Mouse (Mus musculus) intestine, postnatal 0 days (tissue): ENCODE measurements around the gene Ovca2. TPM values are rescaled to one million over a fixed set of nuclear protein-coding genes. Genes with fewer than 3 reads are reported as not detected.

ENCODE experiments used
- ATAC-seq: fragments of 200-750 bp; cut with Nextera tagmentation; 2 replicates; pipeline ENCODE4 v1.8.0; 2017; ENCODE audit warnings: mild to moderate bottlenecking, moderate TSS enrichment, moderate library complexity
- H3K27ac ChIP-seq: fragments of 300-500 bp; sonication (generic); 2 replicates; pipeline ENCODE4 v1.5.1; 2014; ENCODE audit warnings: mild to moderate bottlenecking, low read depth, low read length, moderate library complexity
- H3K27me3 ChIP-seq: fragments of 300-500 bp; sonication (generic); replicated peaks from 2 replicates; pipeline ENCODE4 v1.6.1; 2014; ENCODE audit warnings: low read length, mixed read lengths; ENCODE audit not compliant: control insufficient read depth, insufficient read depth
- H3K36me3 ChIP-seq: fragments of 300-500 bp; sonication (generic); 2 replicates; pipeline ENCODE4 v1.6.1; 2014; ENCODE audit warnings: mild to moderate bottlenecking, moderate library complexity; ENCODE audit not compliant: control insufficient read depth, insufficient read depth
- H3K4me1 ChIP-seq: fragments of 300-500 bp; sonication (generic); replicated peaks from 2 replicates; pipeline ENCODE4 v1.6.1; 2014; ENCODE audit warnings: antibody characterized with exemption, low read length, mixed read lengths; ENCODE audit not compliant: control insufficient read depth, insufficient read depth
- H3K4me2 ChIP-seq: fragments of 300-500 bp; sonication (generic); replicated peaks from 2 replicates; pipeline ENCODE4 v1.6.1; 2014; ENCODE audit warnings: low read depth, mild to moderate bottlenecking, moderate library complexity
- H3K4me3 ChIP-seq: fragments of 300-500 bp; sonication (generic); 2 replicates; pipeline ENCODE4 v1.5.1; 2014; ENCODE audit warnings: low read depth, low read length
- H3K9ac ChIP-seq: fragments of 300-500 bp; sonication (generic); 2 replicates; pipeline ENCODE4 v1.6.1; 2014; ENCODE audit warnings: mild to moderate bottlenecking, low read depth, low read length
- H3K9me3 ChIP-seq: fragments of 300-500 bp; sonication (generic); 2 replicates; pipeline ENCODE4 v1.6.1; 2016; ENCODE audit warnings: mixed run types; ENCODE audit not compliant: control insufficient read depth
- CTCF ChIP-seq: sonication (generic); IDR thresholded peaks from 2 replicates; pipeline ENCODE4 v1.5.1; 2016; ENCODE audit warnings: low read depth, mild to moderate bottlenecking, control low read depth, antibody characterized with exemption, moderate library complexity
- WGBS: fragments of 180-500 bp; shearing (Covaris S2); extraction: QIAGEN DNeasy Blood & Tissue Kit; methylation state at CpG from one replicate; pipeline ENCODE4 v1.1.7; 2014; 5-methylcytosine and 5-hydroxymethylcytosine counted together
- microRNA counts: library from miRNA; unstranded; fragments of <30 nt; microRNA quantifications from one replicate; lab custom pipeline; 2016
- microRNA-seq: library from miRNA; unstranded; fragments of <30 nt; microRNA quantifications from one replicate; pipeline ENCODE4, GENCODE M21; 2016
- polyA plus RNA-seq: library from polyadenylated mRNA; unstranded; fragments of >200 nt; fragmentation: Nextera tagmentation; extraction: Ambion mirVana; gene quantifications from 2 replicates; pipeline ENCODE4 v1.2.1, GENCODE M21; 2015

The Ovca2 gene
- polyA plus RNA-seq, 1 experiment from 2014 or later, result 21.6 TPM

DNA sequence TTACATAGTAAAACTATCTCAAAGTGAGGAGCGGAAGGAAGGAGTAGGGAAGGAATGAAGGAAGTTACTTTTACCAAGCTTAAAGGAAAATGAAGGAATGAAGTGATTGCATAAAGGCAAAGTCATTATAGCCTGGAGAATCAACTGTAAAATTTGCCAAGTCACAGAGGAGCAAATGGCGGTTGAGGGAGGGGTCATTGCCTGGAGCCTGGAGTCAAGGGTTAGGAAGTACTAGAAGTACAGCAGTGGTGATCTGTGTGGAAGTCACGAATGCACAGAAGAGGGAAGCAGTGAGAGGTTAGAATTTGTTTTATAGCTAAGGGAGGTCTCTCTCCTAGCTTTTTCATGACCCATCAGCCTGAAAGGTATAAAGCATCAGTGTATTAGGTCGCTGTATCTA is 47.3 kb downstream of the Ovca2 start:
- 84% methylated on average over 4 of the region's 4 CpGs for WGBS
- H3K27ac ChIP-seq, result no peak overlapping the region

DNA sequence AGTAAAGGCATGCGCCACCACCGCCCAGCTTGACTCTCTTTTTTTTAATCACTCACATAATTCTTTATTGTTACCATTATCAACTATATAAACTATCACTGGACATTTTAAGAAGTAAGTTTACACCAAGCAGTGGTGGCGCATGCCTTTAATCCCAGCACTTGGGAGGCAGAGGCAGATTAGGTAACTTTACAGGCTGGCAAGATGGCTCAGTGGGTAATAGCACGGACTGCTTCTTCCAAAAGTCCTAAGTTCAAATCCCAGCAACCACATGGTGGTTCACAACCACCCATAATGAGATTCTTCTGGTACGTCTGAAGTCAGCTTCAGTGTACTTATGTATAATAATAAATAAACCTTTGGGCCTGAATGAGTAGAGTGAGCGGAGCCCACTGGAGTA is 49.2 kb downstream of the Ovca2 start:
- H3K9ac ChIP-seq, result no peak overlapping the region
- H3K27me3 ChIP-seq, result no peaks in the 10 kb centered on the region
- H3K9me3 ChIP-seq, result no peaks in the 10 kb centered on the region
- WGBS, result 96% methylated on average over 6 of the region's 6 CpGs
- no peak for TF ChIP-seq CTCF
- no peak for ATAC-seq
- no peak overlapping the region for H3K4me3 ChIP-seq
- no peak overlapping the region for H3K27ac ChIP-seq
- H3K36me3 ChIP-seq, result 0 out of 2 replicates have a peak, but pooled peaks cover 3% of the 10 kb centered on the region
- H3K4me1 ChIP-seq, result no peaks in the 10 kb centered on the region; the same call in 1 of the 2 replicates
- H3K4me2 ChIP-seq, result no peak overlapping the region

More for the DNA sequence above, 47.3 kb downstream of the Ovca2 start:
- Histone ChIP-seq H3K9me3 (no peaks in the 10 kb centered on the region), H3K4me1 (no peaks in the 10 kb centered on the region; the same call in 1 of the 2 replicates), H3K4me2 (no peak overlapping the region), H3K27me3 (no peaks in the 10 kb centered on the region), H3K36me3 (0 out of 2 replicates have a peak, but pooled peaks cover 3% of the 10 kb centered on the region), H3K4me3 (no peak overlapping the region), H3K9ac (no peak overlapping the region)
- no peak for ATAC-seq
- no peak for TF ChIP-seq CTCF

- no peak for ATAC-seq
- Histone ChIP-seq H3K9me3 (no peaks in the 10 kb centered on the region), H3K27me3 (no peaks in the 10 kb centered on the region), H3K27ac (no peak overlapping the region), H3K9ac (no peak overlapping the region), H3K36me3 (no peaks in the 10 kb centered on the region), H3K4me1 (no peaks in the 10 kb centered on the region), H3K4me3 (no peak overlapping the region), H3K4me2 (no peak overlapping the region)
- TF ChIP-seq CTCF, result no peak
- 92% methylated on average over 3 of the region's 3 CpGs for WGBS
Observed at GRCm38 (mm10) chr11:75126384-75126783, 52.3 kb downstream of the Ovca2 start.

MicroRNAs encoded within 50 kb of the gene (microRNA counts, 519-probe panel; counts per million panel counts)
- microRNA mmu-miR-132 (lab: Ali Mortazavi, UCI) (3,928 counts per million, percentile 55 among the panel's probes with 10 or more counts), microRNA mmu-miR-212 (lab: Ali Mortazavi, UCI) (not detected)

Small RNA genes lying within 50 kb of the gene (microRNA-seq; reads per million reads assigned to microRNA genes)
- gene Mir132 (317 reads per million, percentile 62 among the genes with 10 or more reads in this experiment), gene Mir212 (33.2 reads per million, percentile 33 among the genes with 10 or more reads in this experiment)

Other genes starting within 250 kb of the Ovca2 start
- gene Hic1, start 9.3 kb downstream of the Ovca2 start, polyA plus RNA-seq, result 8.6 and 8.8 TPM in 2 replicates
- 11.3 and 12.3 TPM in 2 replicates for gene Dph1, start 12.4 kb upstream of the Ovca2 start, polyA plus RNA-seq
- 1.5 and 1.8 TPM in 2 replicates for gene Rtn4rl1, start 14.9 kb upstream of the Ovca2 start, polyA plus RNA-seq
- 32.1 and 34.4 TPM in 2 replicates for gene Rpa1, start 169.5 kb upstream of the Ovca2 start, polyA plus RNA-seq
- gene Smyd4, start 169.6 kb upstream of the Ovca2 start, polyA plus RNA-seq, result 3.1 and 3.4 TPM in 2 replicates
- gene Serpinf1, start 243.9 kb upstream of the Ovca2 start, polyA plus RNA-seq, result 20.7 and 21.4 TPM in 2 replicates